Mouse (Mus musculus): ENCODE data around the gene Lyrm4. TPM values are rescaled to one million over a fixed set of nuclear protein-coding genes. Genes with fewer than 3 reads are reported as not detected.

Gene Lyrm4
- polyA plus RNA-seq, 1 experiment from 2014 or later = 26.1 TPM

- WGBS = 68% methylated on average over 3 of the region's 3 CpGs
- Histone ChIP-seq H3K36me3 (ENCODE audit: control insufficient read depth, insufficient read depth) (peaks cover 2% of the 10 kb centered on the region; the same call in 1 of the 2 replicates), H3K4me1 (ENCODE audit: control insufficient read depth, insufficient read depth, low read length) (peaks cover 11% of the 10 kb centered on the region)
Observed at GRCm38 (mm10) chr13:36084701-36085100, 32.6 kb downstream of the Lyrm4 start.

DNA sequence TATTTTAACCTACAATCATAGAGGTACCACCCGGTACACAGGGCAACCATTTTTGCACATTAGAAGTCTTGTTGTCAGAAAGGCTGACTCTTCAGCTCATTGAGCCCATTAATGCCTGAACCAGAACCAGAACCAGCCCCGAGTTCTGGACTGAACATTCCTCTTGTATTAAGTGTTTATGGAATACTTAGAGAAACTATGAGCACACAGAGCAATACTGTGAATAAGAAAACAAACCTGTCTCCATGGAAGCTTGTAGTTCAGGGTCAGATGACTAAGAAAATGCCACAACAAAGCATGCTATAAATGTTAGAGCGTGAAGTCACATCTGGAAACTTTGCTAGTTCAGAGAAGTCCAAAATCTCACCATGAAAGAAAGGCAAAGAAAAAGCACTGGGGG lies 35.7 kb downstream of the Lyrm4 start:
- no peaks in the 10 kb centered on the region for H3K4me1 ChIP-seq (ENCODE audit: control insufficient read depth, insufficient read depth, low read length)
- H3K4me3 ChIP-seq (ENCODE audit: low read length) = no peak overlapping the region
- no peaks in the 10 kb centered on the region for H3K27me3 ChIP-seq (ENCODE audit: control insufficient read depth, insufficient read depth, low read length)
- no peaks in the 10 kb centered on the region; the same call in 1 of the 2 replicates for H3K36me3 ChIP-seq (ENCODE audit: control insufficient read depth, insufficient read depth)
- no peaks in the 10 kb centered on the region for H3K9me3 ChIP-seq (replicated peaks; ENCODE audit: control insufficient read depth, low read length)
- H3K9ac ChIP-seq (ENCODE audit: low read length) = no peak overlapping the region
- ATAC-seq (replicated peaks; ENCODE audit: extremely low read depth, insufficient read depth, low FRiP score) = no peak
- 88% methylated on average over 3 of the region's 3 CpGs for WGBS
- H3K27ac ChIP-seq (ENCODE audit: low read length) = no peak overlapping the region
- no peak overlapping the region for H3K4me2 ChIP-seq (ENCODE audit: low read depth, low read length)

More at GRCm38 (mm10) chr13:36084701-36085100, 32.6 kb downstream of the Lyrm4 start:
- no peak overlapping the region for H3K4me2 ChIP-seq (ENCODE audit: low read depth, low read length)
- no peak overlapping the region for H3K4me3 ChIP-seq (ENCODE audit: low read length)
- H3K9me3 ChIP-seq (replicated peaks; ENCODE audit: control insufficient read depth, low read length) = no peaks in the 10 kb centered on the region
- H3K27me3 ChIP-seq (ENCODE audit: control insufficient read depth, insufficient read depth, low read length) = no peaks in the 10 kb centered on the region
- no peak overlapping the region for H3K27ac ChIP-seq (ENCODE audit: low read length)
- ATAC-seq (replicated peaks; ENCODE audit: extremely low read depth, insufficient read depth, low FRiP score) = no peak
- H3K9ac ChIP-seq (ENCODE audit: low read length) = no peak overlapping the region

DNA sequence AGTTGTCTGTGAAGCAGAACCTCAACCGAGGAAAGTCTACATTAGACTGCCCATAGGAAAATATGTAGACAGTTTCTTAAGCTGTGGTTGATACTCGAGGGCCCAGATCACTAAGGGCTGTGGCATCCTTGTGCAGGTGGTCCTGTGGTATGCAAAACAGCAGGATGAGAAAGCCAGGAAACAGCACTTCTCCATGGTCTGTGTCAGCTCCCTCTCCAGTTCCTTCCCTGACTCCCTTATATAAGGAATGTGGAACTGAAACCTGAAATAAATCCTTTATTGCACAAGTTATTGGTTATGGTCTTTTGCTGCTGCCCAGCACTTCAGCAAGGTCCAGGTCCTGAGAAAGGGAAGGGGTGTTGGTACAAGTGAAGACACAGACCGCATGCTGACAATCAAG lies 42.8 kb downstream of the Lyrm4 start:
- no peak overlapping the region for H3K4me2 ChIP-seq (ENCODE audit: low read depth, low read length)
- no peaks in the 10 kb centered on the region; the same call in 1 of the 2 replicates for H3K4me1 ChIP-seq (ENCODE audit: control insufficient read depth, insufficient read depth, low read length)
- H3K27ac ChIP-seq (ENCODE audit: low read length) = no peak overlapping the region
- H3K9ac ChIP-seq (ENCODE audit: low read length) = no peak overlapping the region
- H3K4me3 ChIP-seq (ENCODE audit: low read length) = no peak overlapping the region
- no peaks in the 10 kb centered on the region for H3K9me3 ChIP-seq (replicated peaks; ENCODE audit: control insufficient read depth, low read length)
- no peak for ATAC-seq (replicated peaks; ENCODE audit: extremely low read depth, insufficient read depth, low FRiP score)
- WGBS = 83% methylated on average over 3 of the region's 3 CpGs
- H3K36me3 ChIP-seq (ENCODE audit: control insufficient read depth, insufficient read depth) = no peaks in the 10 kb centered on the region
- no peaks in the 10 kb centered on the region for H3K27me3 ChIP-seq (ENCODE audit: control insufficient read depth, insufficient read depth, low read length)

DNA sequence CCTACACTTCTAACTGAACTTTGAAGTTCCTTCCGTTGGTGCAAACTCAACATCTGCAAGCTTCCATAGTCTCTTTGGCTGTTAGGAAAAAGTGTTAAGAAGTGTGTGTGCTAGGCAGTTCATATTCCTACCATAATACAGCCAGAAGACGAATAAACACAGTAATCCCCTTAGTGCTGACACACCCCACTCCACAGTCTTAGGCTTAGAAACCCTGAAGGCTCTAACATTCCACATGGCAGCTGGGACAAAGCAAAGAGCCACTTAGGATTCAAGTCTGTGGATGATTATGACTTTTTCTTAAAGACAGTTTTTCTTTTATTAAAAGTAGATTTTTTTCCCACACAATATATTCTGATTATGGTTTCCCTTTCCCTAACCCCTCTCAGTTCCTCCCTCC lies 50.6 kb downstream of the Lyrm4 start:
- Histone ChIP-seq H3K4me3 (ENCODE audit: low read length) (no peak overlapping the region), H3K9me3 (replicated peaks; ENCODE audit: control insufficient read depth, low read length) (no peaks in the 10 kb centered on the region), H3K4me1 (ENCODE audit: control insufficient read depth, insufficient read depth, low read length) (no peaks in the 10 kb centered on the region; the same call in 1 of the 2 replicates), H3K36me3 (ENCODE audit: control insufficient read depth, insufficient read depth) (no peaks in the 10 kb centered on the region), H3K9ac (ENCODE audit: low read length) (no peak overlapping the region), H3K4me2 (ENCODE audit: low read depth, low read length) (no peak overlapping the region), H3K27me3 (ENCODE audit: control insufficient read depth, insufficient read depth, low read length) (no peaks in the 10 kb centered on the region), H3K27ac (ENCODE audit: low read length) (no peak overlapping the region)
- whole genome bisulfite sequencing = 78% methylated on average over 2 of the region's 2 CpGs
- no peak for ATAC-seq (replicated peaks; ENCODE audit: extremely low read depth, insufficient read depth, low FRiP score)

DNA sequence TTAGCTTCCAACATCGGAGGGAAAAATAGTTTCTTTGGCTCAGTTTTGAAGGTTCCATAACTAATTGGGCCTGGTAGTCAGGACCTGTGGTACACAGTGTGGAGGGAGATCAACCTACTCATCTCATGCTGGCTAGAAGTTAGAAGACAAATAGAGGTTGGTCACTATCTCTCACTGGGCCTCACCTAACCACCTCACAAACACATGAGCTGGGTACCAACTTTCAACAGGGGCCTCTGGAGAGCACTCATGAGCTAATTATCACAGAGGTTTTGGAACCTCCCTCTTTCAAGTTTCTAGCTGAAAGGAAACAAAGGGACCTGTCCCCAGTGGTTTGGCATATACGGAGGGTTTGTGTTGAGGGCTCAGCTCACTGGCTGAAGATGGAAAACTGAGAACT lies 59.8 kb downstream of the Lyrm4 start:
- Histone ChIP-seq H3K9me3 (replicated peaks; ENCODE audit: control insufficient read depth, low read length) (no peaks in the 10 kb centered on the region), H3K4me2 (ENCODE audit: low read depth, low read length) (no peak overlapping the region), H3K4me1 (ENCODE audit: control insufficient read depth, insufficient read depth, low read length) (peaks cover 10% of the 10 kb centered on the region), H3K9ac (ENCODE audit: low read length) (no peak overlapping the region), H3K27me3 (ENCODE audit: control insufficient read depth, insufficient read depth, low read length) (no peaks in the 10 kb centered on the region), H3K4me3 (ENCODE audit: low read length) (no peak overlapping the region), H3K27ac (ENCODE audit: low read length) (no peak overlapping the region), H3K36me3 (ENCODE audit: control insufficient read depth, insufficient read depth) (no peaks in the 10 kb centered on the region)
- 68% methylated on average over 2 of the region's 2 CpGs for WGBS
- ATAC-seq (replicated peaks; ENCODE audit: extremely low read depth, insufficient read depth, low FRiP score) = no peak

DNA sequence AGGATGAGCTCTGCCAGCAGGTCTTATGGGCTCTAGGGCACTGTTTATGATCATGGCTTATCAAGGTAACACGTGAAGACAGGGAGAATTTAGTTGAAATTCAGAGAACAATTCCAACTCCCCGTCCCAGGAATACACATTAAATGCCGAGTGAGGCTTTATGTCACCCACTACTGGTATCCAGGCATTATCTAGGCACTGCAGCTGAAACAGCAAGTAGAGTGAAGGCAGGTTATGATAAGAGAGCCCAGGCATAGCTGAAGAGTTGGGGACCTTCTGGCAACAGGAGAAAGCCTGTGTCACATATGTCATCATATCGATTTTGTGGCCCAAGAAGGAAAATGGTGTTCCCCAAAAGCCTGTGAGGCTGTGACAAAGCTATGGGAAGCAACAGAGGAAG lies 60.4 kb downstream of the Lyrm4 start:
- Histone ChIP-seq H3K4me2 (ENCODE audit: low read depth, low read length) (no peak overlapping the region), H3K36me3 (ENCODE audit: control insufficient read depth, insufficient read depth) (no peaks in the 10 kb centered on the region), H3K4me3 (ENCODE audit: low read length) (no peak overlapping the region), H3K4me1 (ENCODE audit: control insufficient read depth, insufficient read depth, low read length) (peaks cover 14% of the 10 kb centered on the region), H3K27ac (ENCODE audit: low read length) (no peak overlapping the region), H3K9ac (ENCODE audit: low read length) (no peak overlapping the region), H3K27me3 (ENCODE audit: control insufficient read depth, insufficient read depth, low read length) (no peaks in the 10 kb centered on the region), H3K9me3 (replicated peaks; ENCODE audit: control insufficient read depth, low read length) (no peaks in the 10 kb centered on the region)
- ATAC-seq (replicated peaks; ENCODE audit: extremely low read depth, insufficient read depth, low FRiP score) = no peak
- 45% methylated on average over 4 of the region's 4 CpGs for WGBS

GRCm38 (mm10) chr13:36056509-36056908 lies 60.8 kb downstream of the Lyrm4 start:
- Histone ChIP-seq H3K27ac (ENCODE audit: low read length) (no peak overlapping the region), H3K9ac (ENCODE audit: low read length) (no peak overlapping the region), H3K4me2 (ENCODE audit: low read depth, low read length) (no peak overlapping the region), H3K4me1 (ENCODE audit: control insufficient read depth, insufficient read depth, low read length) (peaks cover 14% of the 10 kb centered on the region), H3K9me3 (replicated peaks; ENCODE audit: control insufficient read depth, low read length) (no peaks in the 10 kb centered on the region), H3K27me3 (ENCODE audit: control insufficient read depth, insufficient read depth, low read length) (no peaks in the 10 kb centered on the region), H3K4me3 (ENCODE audit: low read length) (no peak overlapping the region), H3K36me3 (ENCODE audit: control insufficient read depth, insufficient read depth) (no peaks in the 10 kb centered on the region)
- 87% methylated on average over 1 of the region's 1 CpGs for WGBS
- ATAC-seq (replicated peaks; ENCODE audit: extremely low read depth, insufficient read depth, low FRiP score) = no peak

GRCm38 (mm10) chr13:36035528-36035927 lies 81.8 kb downstream of the Lyrm4 start:
- peaks cover 10% of the 10 kb centered on the region for H3K4me1 ChIP-seq (ENCODE audit: control insufficient read depth, insufficient read depth, low read length)
- no peak overlapping the region for H3K4me2 ChIP-seq (ENCODE audit: low read depth, low read length)
- no peaks in the 10 kb centered on the region for H3K9me3 ChIP-seq (replicated peaks; ENCODE audit: control insufficient read depth, low read length)
- H3K9ac ChIP-seq (ENCODE audit: low read length) = no peak overlapping the region
- H3K27me3 ChIP-seq (ENCODE audit: control insufficient read depth, insufficient read depth, low read length) = no peaks in the 10 kb centered on the region
- no peak overlapping the region for H3K27ac ChIP-seq (ENCODE audit: low read length)
- no peaks in the 10 kb centered on the region for H3K36me3 ChIP-seq (ENCODE audit: control insufficient read depth, insufficient read depth)
- H3K4me3 ChIP-seq (ENCODE audit: low read length) = no peak overlapping the region
- 83% methylated on average over 4 of the region's 4 CpGs for WGBS
- no peak for ATAC-seq (replicated peaks; ENCODE audit: extremely low read depth, insufficient read depth, low FRiP score)

DNA sequence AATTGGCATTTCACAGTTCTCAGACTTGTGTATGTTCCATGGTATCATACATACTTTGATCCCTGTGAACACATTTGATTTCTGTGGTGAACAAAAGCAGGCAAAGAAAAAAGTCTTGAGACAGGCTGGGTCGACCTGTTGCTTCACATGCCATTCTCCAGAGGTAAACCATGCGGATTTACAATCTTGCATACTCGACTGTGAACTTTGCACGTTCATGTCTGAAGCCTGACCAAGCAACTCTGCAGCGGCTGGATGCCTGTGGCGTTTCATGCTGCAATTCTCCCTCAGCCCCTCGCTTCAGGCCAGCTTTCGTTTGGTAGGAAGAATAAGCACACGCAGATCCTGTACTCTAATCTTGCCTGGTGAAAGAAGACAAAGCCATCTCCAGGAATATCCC lies 85.4 kb downstream of the Lyrm4 start:
- peak overlapping the region; percentile 29 for H3K4me2 ChIP-seq (ENCODE audit: low read depth, low read length)
- H3K27ac ChIP-seq (ENCODE audit: low read length) = peak overlapping the region; percentile 52
- H3K27me3 ChIP-seq (ENCODE audit: control insufficient read depth, insufficient read depth, low read length) = no peaks in the 10 kb centered on the region
- no peak; the same call in 1 of the 2 replicates for ATAC-seq (replicated peaks; ENCODE audit: extremely low read depth, insufficient read depth, low FRiP score)
- H3K9ac ChIP-seq (ENCODE audit: low read length) = peak overlapping the region; percentile 39
- no peak overlapping the region for H3K4me3 ChIP-seq (ENCODE audit: low read length)
- peaks cover 9% of the 10 kb centered on the region for H3K4me1 ChIP-seq (ENCODE audit: control insufficient read depth, insufficient read depth, low read length)
- no peaks in the 10 kb centered on the region for H3K36me3 ChIP-seq (ENCODE audit: control insufficient read depth, insufficient read depth)
- 42% methylated on average over 9 of the region's 9 CpGs for WGBS
- no peaks in the 10 kb centered on the region for H3K9me3 ChIP-seq (replicated peaks; ENCODE audit: control insufficient read depth, low read length)
